Mouse (Mus musculus): Measurements from ENCODE around the gene Rabl6. TPM values are rescaled to one million over a fixed set of nuclear protein-coding genes. Genes with fewer than 3 reads are reported as not detected.
A peak's percentile ranks its signal among the peaks of the same experiment; 100 is the strongest.

Gene Rabl6
- 56.4 and 60.3 TPM in 2 replicates for polyA plus RNA-seq (2015; fragmentation: Nextera tagmentation; extraction: Ambion mirVana)

- Histone ChIP-seq H3K27me3 (ENCODE audit: control insufficient read depth, insufficient read depth, low read length) (no peaks in the 10 kb centered on the region), H3K4me2 (ENCODE audit: low read depth, low read length) (peak within 1 kb of the TSS; percentile 73), H3K4me1 (ENCODE audit: control insufficient read depth, insufficient read depth, low read length) (peaks cover 20% of the 10 kb centered on the region), H3K4me3 (replicated peaks; ENCODE audit: low read length) (peak within 1 kb of the TSS; percentile 99), H3K36me3 (ENCODE audit: control insufficient read depth, insufficient read depth, low read length) (no peaks in the 10 kb centered on the region), H3K9ac (ENCODE audit: low read length) (peak within 1 kb of the TSS; percentile 96), H3K9me3 (replicated peaks; ENCODE audit: control insufficient read depth, low read length) (no peaks in the 10 kb centered on the region), H3K27ac (ENCODE audit: low read length) (peak within 1 kb of the TSS; percentile 93)
- WGBS = under 1% methylated on average over 80 of the region's 80 CpGs
- ATAC-seq (ENCODE audit: insufficient read depth, low FRiP score) = peak; percentile 94
Observed at GRCm38 (mm10) chr2:25607761-25608622, at the start of gene Rabl6. Gene Rabl6, minus strand, starts transcription at chr2:25608521.

GRCm38 (mm10) chr2:25657652-25658051 lies 49.3 kb upstream of the Rabl6 start, which contains the start of gene Lcn5:
Gene Lcn5, plus strand, starts transcription at chr2:25657952.
- no peak within 1 kb of the TSS for H3K4me3 ChIP-seq (replicated peaks; ENCODE audit: low read length)
- H3K9ac ChIP-seq (ENCODE audit: low read length) = no peak within 1 kb of the TSS
- H3K9me3 ChIP-seq (replicated peaks; ENCODE audit: control insufficient read depth, low read length) = no peaks in the 10 kb centered on the region
- H3K27ac ChIP-seq (ENCODE audit: low read length) = no peak within 1 kb of the TSS
- no peaks in the 10 kb centered on the region for H3K27me3 ChIP-seq (ENCODE audit: control insufficient read depth, insufficient read depth, low read length)
- no peak for ATAC-seq (ENCODE audit: insufficient read depth, low FRiP score)
- H3K4me1 ChIP-seq (ENCODE audit: control insufficient read depth, insufficient read depth, low read length) = no peaks in the 10 kb centered on the region
- no peaks in the 10 kb centered on the region for H3K36me3 ChIP-seq (ENCODE audit: control insufficient read depth, insufficient read depth, low read length)
- no peak within 1 kb of the TSS for H3K4me2 ChIP-seq (ENCODE audit: low read depth, low read length)

- Histone ChIP-seq H3K9me3 (replicated peaks; ENCODE audit: control insufficient read depth, low read length) (no peaks in the 10 kb centered on the region), H3K36me3 (ENCODE audit: control insufficient read depth, insufficient read depth, low read length) (no peaks in the 10 kb centered on the region), H3K9ac (ENCODE audit: low read length) (no peak overlapping the region), H3K4me2 (ENCODE audit: low read depth, low read length) (no peak overlapping the region), H3K27me3 (ENCODE audit: control insufficient read depth, insufficient read depth, low read length) (no peaks in the 10 kb centered on the region), H3K4me3 (replicated peaks; ENCODE audit: low read length) (no peak overlapping the region), H3K27ac (ENCODE audit: low read length) (no peak overlapping the region), H3K4me1 (ENCODE audit: control insufficient read depth, insufficient read depth, low read length) (no peaks in the 10 kb centered on the region)
- ATAC-seq (ENCODE audit: insufficient read depth, low FRiP score) = no peak
- 79% methylated on average over 4 of the region's 4 CpGs for WGBS
Observed at GRCm38 (mm10) chr2:25657246-25657645, 48.9 kb upstream of the Rabl6 start.

GRCm38 (mm10) chr2:25656691-25657090 lies 48.4 kb upstream of the Rabl6 start:
- H3K27ac ChIP-seq (ENCODE audit: low read length) = no peak overlapping the region
- 75% methylated on average over 4 of the region's 4 CpGs for WGBS
- H3K36me3 ChIP-seq (ENCODE audit: control insufficient read depth, insufficient read depth, low read length) = no peaks in the 10 kb centered on the region
- ATAC-seq (ENCODE audit: insufficient read depth, low FRiP score) = no peak
- H3K27me3 ChIP-seq (ENCODE audit: control insufficient read depth, insufficient read depth, low read length) = no peaks in the 10 kb centered on the region
- H3K9me3 ChIP-seq (replicated peaks; ENCODE audit: control insufficient read depth, low read length) = no peaks in the 10 kb centered on the region
- no peaks in the 10 kb centered on the region for H3K4me1 ChIP-seq (ENCODE audit: control insufficient read depth, insufficient read depth, low read length)
- no peak overlapping the region for H3K9ac ChIP-seq (ENCODE audit: low read length)
- H3K4me2 ChIP-seq (ENCODE audit: low read depth, low read length) = no peak overlapping the region
- H3K4me3 ChIP-seq (replicated peaks; ENCODE audit: low read length) = no peak overlapping the region

- H3K36me3 ChIP-seq (ENCODE audit: control insufficient read depth, insufficient read depth, low read length) = no peaks in the 10 kb centered on the region
- no peak overlapping the region for H3K27ac ChIP-seq (ENCODE audit: low read length)
- H3K9ac ChIP-seq (ENCODE audit: low read length) = no peak overlapping the region
- no peaks in the 10 kb centered on the region for H3K27me3 ChIP-seq (ENCODE audit: control insufficient read depth, insufficient read depth, low read length)
- no peak for ATAC-seq (ENCODE audit: insufficient read depth, low FRiP score)
- H3K4me3 ChIP-seq (replicated peaks; ENCODE audit: low read length) = no peak overlapping the region
- no peak overlapping the region for H3K4me2 ChIP-seq (ENCODE audit: low read depth, low read length)
- H3K4me1 ChIP-seq (ENCODE audit: control insufficient read depth, insufficient read depth, low read length) = no peaks in the 10 kb centered on the region
- H3K9me3 ChIP-seq (replicated peaks; ENCODE audit: control insufficient read depth, low read length) = no peaks in the 10 kb centered on the region
- 56% methylated on average over 1 of the region's 1 CpGs for WGBS
Observed at GRCm38 (mm10) chr2:25654502-25654901, 46.2 kb upstream of the Rabl6 start.

GRCm38 (mm10) chr2:25652902-25653301 lies 44.6 kb upstream of the Rabl6 start, which contains the start of gene Lcn8:
Gene Lcn8, plus strand, starts transcription at chr2:25653120.
- Histone ChIP-seq H3K27me3 (ENCODE audit: control insufficient read depth, insufficient read depth, low read length) (no peaks in the 10 kb centered on the region), H3K9ac (ENCODE audit: low read length) (no peak within 1 kb of the TSS), H3K4me2 (ENCODE audit: low read depth, low read length) (no peak within 1 kb of the TSS), H3K4me1 (ENCODE audit: control insufficient read depth, insufficient read depth, low read length) (no peaks in the 10 kb centered on the region), H3K4me3 (replicated peaks; ENCODE audit: low read length) (no peak within 1 kb of the TSS), H3K9me3 (replicated peaks; ENCODE audit: control insufficient read depth, low read length) (no peaks in the 10 kb centered on the region), H3K27ac (ENCODE audit: low read length) (no peak within 1 kb of the TSS), H3K36me3 (ENCODE audit: control insufficient read depth, insufficient read depth, low read length) (no peaks in the 10 kb centered on the region)
- 65% methylated on average over 2 of the region's 2 CpGs for WGBS
- ATAC-seq (ENCODE audit: insufficient read depth, low FRiP score) = no peak

GRCm38 (mm10) chr2:25639890-25640289 lies 31.6 kb upstream of the Rabl6 start:
- no peak overlapping the region for H3K4me2 ChIP-seq (ENCODE audit: low read depth, low read length)
- no peaks in the 10 kb centered on the region for H3K27me3 ChIP-seq (ENCODE audit: control insufficient read depth, insufficient read depth, low read length)
- no peaks in the 10 kb centered on the region for H3K4me1 ChIP-seq (ENCODE audit: control insufficient read depth, insufficient read depth, low read length)
- no peak overlapping the region for H3K27ac ChIP-seq (ENCODE audit: low read length)
- H3K4me3 ChIP-seq (replicated peaks; ENCODE audit: low read length) = no peak overlapping the region
- 23% methylated on average over 6 of the region's 6 CpGs for WGBS
- no peaks in the 10 kb centered on the region for H3K9me3 ChIP-seq (replicated peaks; ENCODE audit: control insufficient read depth, low read length)
- no peaks in the 10 kb centered on the region for H3K36me3 ChIP-seq (ENCODE audit: control insufficient read depth, insufficient read depth, low read length)
- ATAC-seq (ENCODE audit: insufficient read depth, low FRiP score) = no peak
- no peak overlapping the region for H3K9ac ChIP-seq (ENCODE audit: low read length)

GRCm38 (mm10) chr2:25634046-25634445 lies 25.7 kb upstream of the Rabl6 start:
- no peaks in the 10 kb centered on the region for H3K9me3 ChIP-seq (replicated peaks; ENCODE audit: control insufficient read depth, low read length)
- no peak overlapping the region for H3K27ac ChIP-seq (ENCODE audit: low read length)
- no peaks in the 10 kb centered on the region for H3K4me1 ChIP-seq (ENCODE audit: control insufficient read depth, insufficient read depth, low read length)
- WGBS = 62% methylated on average over 1 of the region's 1 CpGs
- no peaks in the 10 kb centered on the region for H3K36me3 ChIP-seq (ENCODE audit: control insufficient read depth, insufficient read depth, low read length)
- no peaks in the 10 kb centered on the region for H3K27me3 ChIP-seq (ENCODE audit: control insufficient read depth, insufficient read depth, low read length)
- no peak overlapping the region for H3K4me3 ChIP-seq (replicated peaks; ENCODE audit: low read length)
- no peak overlapping the region for H3K4me2 ChIP-seq (ENCODE audit: low read depth, low read length)
- no peak overlapping the region for H3K9ac ChIP-seq (ENCODE audit: low read length)
- no peak for ATAC-seq (ENCODE audit: insufficient read depth, low FRiP score)

GRCm38 (mm10) chr2:25633616-25634015 lies 25.3 kb upstream of the Rabl6 start:
- Histone ChIP-seq H3K4me3 (replicated peaks; ENCODE audit: low read length) (no peak overlapping the region), H3K4me2 (ENCODE audit: low read depth, low read length) (no peak overlapping the region), H3K9ac (ENCODE audit: low read length) (no peak overlapping the region), H3K27me3 (ENCODE audit: control insufficient read depth, insufficient read depth, low read length) (no peaks in the 10 kb centered on the region), H3K36me3 (ENCODE audit: control insufficient read depth, insufficient read depth, low read length) (no peaks in the 10 kb centered on the region), H3K9me3 (replicated peaks; ENCODE audit: control insufficient read depth, low read length) (no peaks in the 10 kb centered on the region), H3K27ac (ENCODE audit: low read length) (no peak overlapping the region), H3K4me1 (ENCODE audit: control insufficient read depth, insufficient read depth, low read length) (no peaks in the 10 kb centered on the region)
- no peak for ATAC-seq (ENCODE audit: insufficient read depth, low FRiP score)
- WGBS = 71% methylated on average over 3 of the region's 3 CpGs
